In genomic region chr2:160887859-160888258, GRCm38 (mm10) we compare ENCODE assay signal across 8 mouse cellular contexts. TPM values are rescaled to one million over a fixed set of nuclear protein-coding genes. Genes with fewer than 3 reads are reported as not detected.
A peak's percentile ranks its signal among the peaks of the same experiment; 100 is the strongest.
DNase-seq lines count a peak whose midpoint lies in the region; ATAC-seq and TF ChIP-seq lines count a peak whose summit lies in the region.

No protein-coding gene starts in this region.

- H3K4me2 ChIP-seq in hindbrain, embryonic 15.5 days, result peak overlapping the region; percentile 87

- H3K4me3 ChIP-seq in hindbrain, embryonic 15.5 days, result peak overlapping the region; percentile 44
- H3K4me3 ChIP-seq in liver, adult 2 months (ENCODE audit: insufficient read depth, low read depth, low read length), result peak overlapping the region; percentile 55

- TF ChIP-seq CTCF in liver, adult 2 months (IDR thresholded peaks at IDR 0.05; ENCODE audit: low read depth, low read length), result no peak

- DNase-seq in ovary, postnatal 36 days (ENCODE audit: low spot score), result peak; percentile 53
- DNase-seq in ovary, postnatal 14 days (ENCODE audit: low spot score), result no peak
- DNase-seq in embryo, embryonic 9.5 days (ENCODE audit: extremely low spot score), result peak; percentile 50
- peak; percentile 72 for DNase-seq in liver, adult 2 months (ENCODE audit: extremely low read depth, low read depth, low spot score)
- DNase-seq in neural tube, embryonic 10.5 days (ENCODE audit: extremely low spot score, low spot score), result peak; percentile 34
- no peak for DNase-seq in left cerebral cortex, postnatal 25 days (ENCODE audit: low spot score in 2 of 2)
- no peak for DNase-seq in spleen, postnatal 14 days (ENCODE audit: low spot score in 2 of 2)

- H3K9ac ChIP-seq in hindbrain, embryonic 15.5 days, result peak overlapping the region; percentile 23
- peak overlapping the region; percentile 43 for H3K9ac ChIP-seq in liver, adult 2 months (ENCODE audit: low read depth, low read length)

- peak; percentile 68; the same call in 1 of the 2 replicates for ATAC-seq in hindbrain, embryonic 15.5 days (ENCODE audit: low FRiP score, low read depth)

- no peak overlapping the region for H3K27ac ChIP-seq in hindbrain, embryonic 15.5 days (replicated peaks)
- peak overlapping the region; percentile 5; the same call in 1 of the 2 replicates for H3K27ac ChIP-seq in liver, adult 2 months (replicated peaks; ENCODE audit: insufficient read depth, low read depth, low read length)

- intact Hi-C loops in left cerebral cortex, postnatal 25 days (cut with DNase I), result loop anchor here (1.0 to 10.0 kb wide), 4 partner anchors 127 to 1833 kb away; partner anchors contain the start of gene Plcg1

- no peaks in the 10 kb centered on the region for H3K79me2 ChIP-seq in liver, adult 2 months (ENCODE audit: control insufficient read depth, insufficient read depth, low read length)

- under 1% methylated on average over 26 of the region's 26 CpGs for WGBS in hindbrain, embryonic 15.5 days
- WGBS in liver, adult 2 months, result 3% methylated on average over 26 of the region's 26 CpGs

- peaks cover 11% of the 10 kb centered on the region for H3K4me1 ChIP-seq in hindbrain, embryonic 15.5 days (replicated peaks)
- H3K4me1 ChIP-seq in liver, adult 2 months (ENCODE audit: control insufficient read depth, insufficient read depth, low read length), result no peaks in the 10 kb centered on the region

- H3K27me3 ChIP-seq in hindbrain, embryonic 15.5 days, result peaks cover 7% of the 10 kb centered on the region
- no peaks in the 10 kb centered on the region for H3K27me3 ChIP-seq in liver, adult 2 months (ENCODE audit: control insufficient read depth, insufficient read depth, low read length)

- no peak for TF ChIP-seq POLR2A in liver, adult 2 months (IDR thresholded peaks at IDR 0.05; ENCODE audit: extremely low read depth, insufficient read depth, low read length)

- H3K36me3 ChIP-seq in hindbrain, embryonic 15.5 days, result no peaks in the 10 kb centered on the region
- no peaks in the 10 kb centered on the region for H3K36me3 ChIP-seq in liver, adult 2 months (ENCODE audit: control insufficient read depth, insufficient read depth, low read length)

- H3K9me3 ChIP-seq in hindbrain, embryonic 15.5 days, result no peaks in the 10 kb centered on the region

RNA-seq across cellular contexts. Expression of gene Lpin3, which starts 7.4 kb away (rescaled TPM):
- 0.45 and 0.61 TPM in 2 replicates for polyA plus RNA-seq in hindbrain, embryonic 15.5 days (2015; fragmentation: Nextera tagmentation; extraction: Ambion mirVana)
- 2.8 and 4.0 TPM in 2 replicates for total RNA-seq in liver, adult 2 months (2014; rRNA removed)
- polyA plus RNA-seq in liver, adult 2 months (2012; rRNA removed), result 2.7 and 3.6 TPM in 2 replicates
- under 1 TPM; 0.39 to 0.99 TPM for total RNA-seq in left cerebral cortex, postnatal 25 days (2021)

RNA-seq across cellular contexts. Expression of gene Zhx3, which starts 15.1 kb away (rescaled TPM):
- 20.6 and 22.5 TPM in 2 replicates for polyA plus RNA-seq in hindbrain, embryonic 15.5 days (2015; fragmentation: Nextera tagmentation; extraction: Ambion mirVana)
- 33.5 and 45.3 TPM in 2 replicates for total RNA-seq in liver, adult 2 months (2014; rRNA removed)
- 11.9 and 12.3 TPM in 2 replicates for polyA plus RNA-seq in liver, adult 2 months (2012; rRNA removed)
- total RNA-seq in left cerebral cortex, postnatal 25 days (2021), result 10 to 100 TPM; 71.0 to 78.4 TPM

RNA-seq across cellular contexts. Expression of gene Emilin3, which starts 24.3 kb away (rescaled TPM):
- polyA plus RNA-seq in hindbrain, embryonic 15.5 days (2015; fragmentation: Nextera tagmentation; extraction: Ambion mirVana), result 0.66 TPM in 2 replicates
- not detected in 2 replicates for total RNA-seq in liver, adult 2 months (2014; rRNA removed)
- 0.02 TPM in 1 of 2 replicates, not detected in the other for polyA plus RNA-seq in liver, adult 2 months (2012; rRNA removed)
- total RNA-seq in left cerebral cortex, postnatal 25 days (2021), result under 1 TPM; 0.14 to 0.28 TPM

Comparison
In these comparisons a context has a peak if more than half of its experiments do, and no peak if none do; other contexts are left out.
1. DNase-seq: peak in ovary, postnatal 36 days (single experiment), embryo, embryonic 9.5 days (single experiment), liver, adult 2 months (single experiment) and neural tube, embryonic 10.5 days (single experiment); none in ovary, postnatal 14 days (single experiment), left cerebral cortex, postnatal 25 days (0 of 2) and spleen, postnatal 14 days (0 of 2).